Mouse (Mus musculus): ENCODE data around the gene Unc50. TPM values are rescaled to one million over a fixed set of nuclear protein-coding genes. Genes with fewer than 3 reads are reported as not detected.

The Unc50 gene
- total and polyA plus RNA-seq, 3 experiments = 61.8 to 609 (median 62.3) TPM

DNA sequence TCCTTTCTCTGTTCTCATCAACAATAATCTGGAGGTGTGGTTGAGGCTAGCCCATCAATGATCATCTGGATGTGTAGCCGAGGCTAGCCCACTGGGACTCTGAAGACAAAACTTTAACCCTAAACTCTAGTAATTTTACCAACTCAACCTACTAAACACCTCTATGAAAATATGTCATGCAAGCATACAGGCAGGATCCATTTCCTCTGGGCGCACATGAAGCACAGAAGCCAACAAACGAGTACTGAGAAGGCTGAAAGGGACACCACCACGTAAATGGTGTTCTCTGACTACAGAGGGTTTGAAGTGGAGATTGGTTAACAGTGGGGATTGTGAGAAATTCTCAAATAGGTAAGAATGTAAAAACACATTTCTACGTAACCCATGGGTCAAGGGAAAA lies 47.3 kb downstream of the Unc50 start:
- Histone ChIP-seq H3K4me3 (ENCODE audit: control insufficient read depth in 1 of 2, insufficient read depth in 1 of 2, low read depth in 2 of 2, low read length in 2 of 2) (peak overlapping the region; percentile 70 to 78; a peak in 3 of 4 replicates), H3K79me2 (ENCODE audit: control insufficient read depth, insufficient read depth, low read length, poor library complexity) (no peaks in the 10 kb centered on the region), H3K9me3 (replicated peaks; ENCODE audit: insufficient read depth, low read length) (no peaks in the 10 kb centered on the region), H3K9ac (ENCODE audit: control insufficient read depth, low read depth, low read length, poor library complexity, severe bottlenecking) (peak overlapping the region; percentile 36), H3K36me3 (ENCODE audit: control insufficient read depth in 1 of 2, insufficient read depth in 2 of 2, low read length in 2 of 2) (peaks cover 0 to 30% of the 10 kb centered on the region in 2 experiments; a peak in 2 of 4 replicates), H3K4me1 (ENCODE audit: control insufficient read depth in 1 of 2, insufficient read depth in 2 of 2, low read length in 2 of 2) (peaks cover 7 to 29% of the 10 kb centered on the region in 2 experiments), H3K27ac (ENCODE audit: control insufficient read depth, low read depth, low read length) (peak overlapping the region; percentile 84), H3K27me3 (ENCODE audit: control insufficient read depth in 1 of 2, insufficient read depth in 2 of 2, low read length in 2 of 2) (no peaks in the 10 kb centered on the region)
- no peak for DNase-seq (ENCODE audit: low read depth, low spot score)
- TF ChIP-seq TBP (IDR thresholded peaks at IDR 0.05; ENCODE audit: low read depth, low read length) (no peak), ZKSCAN1 (IDR thresholded peaks at IDR 0.05; ENCODE audit: low read depth, low read length) (no peak), MAX (IDR thresholded peaks at IDR 0.05; ENCODE audit: low read length) (0 out of 2 replicates have a peak, but pooled peaks have one; percentile 13), CHD2 (IDR thresholded peaks at IDR 0.05; ENCODE audit: low read length) (no peak), MAFK (IDR thresholded peaks at IDR 0.05; ENCODE audit: borderline replicate concordance, low read depth, low read length) (no peak), MYC (IDR thresholded peaks at IDR 0.05; ENCODE audit: low read depth, low read length) (0 out of 2 replicates have a peak, but pooled peaks have one; percentile 18)

DNA sequence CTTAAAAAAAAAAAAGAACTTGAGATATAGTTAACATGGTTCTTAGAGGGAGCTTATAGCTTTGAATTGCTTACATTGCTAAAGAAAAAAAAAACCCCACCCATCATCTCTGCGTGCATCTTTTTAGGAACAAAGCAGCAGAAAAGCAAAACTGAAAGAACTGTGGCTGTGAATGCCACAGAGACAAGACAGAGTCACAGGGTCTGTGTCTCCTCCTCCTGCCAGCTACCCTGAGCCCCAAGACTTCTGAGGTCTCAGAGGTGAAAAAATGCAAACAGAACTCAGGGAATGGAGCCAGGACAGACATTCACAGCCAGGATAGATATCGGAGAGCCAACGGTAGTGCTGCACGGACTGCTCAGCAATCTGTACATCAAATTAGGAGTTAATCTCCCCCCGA lies 48.0 kb downstream of the Unc50 start:
- peak; percentile 62 for DNase-seq (ENCODE audit: low read depth, low spot score)
- H3K4me3 ChIP-seq (ENCODE audit: control insufficient read depth in 1 of 2, insufficient read depth in 1 of 2, low read depth in 2 of 2, low read length in 2 of 2) = peak overlapping the region; percentile 70 to 78
- peak overlapping the region; percentile 36 for H3K9ac ChIP-seq (ENCODE audit: control insufficient read depth, low read depth, low read length, poor library complexity, severe bottlenecking)
- no peaks in the 10 kb centered on the region for H3K27me3 ChIP-seq (ENCODE audit: control insufficient read depth in 1 of 2, insufficient read depth in 2 of 2, low read length in 2 of 2)
- TF ChIP-seq ZNF384 (IDR thresholded peaks at IDR 0.05; ENCODE audit: low read depth, low read length) = peak; percentile 76
- TF ChIP-seq ZMIZ1 (IDR thresholded peaks at IDR 0.05; ENCODE audit: low read depth, low read length) = no peak
- TF ChIP-seq CHD1 (IDR thresholded peaks at IDR 0.05; ENCODE audit: low read depth, low read length) = 0 out of 2 replicates have a peak, but pooled peaks have one; percentile 24
- TF ChIP-seq MAFK (IDR thresholded peaks at IDR 0.05; ENCODE audit: borderline replicate concordance, low read depth, low read length) = 0 out of 2 replicates have a peak, but pooled peaks have one; percentile 5
- no peaks in the 10 kb centered on the region for H3K9me3 ChIP-seq (replicated peaks; ENCODE audit: insufficient read depth, low read length)
- peaks cover 7 to 29% of the 10 kb centered on the region in 2 experiments for H3K4me1 ChIP-seq (ENCODE audit: control insufficient read depth in 1 of 2, insufficient read depth in 2 of 2, low read length in 2 of 2)
- H3K36me3 ChIP-seq (ENCODE audit: control insufficient read depth in 1 of 2, insufficient read depth in 2 of 2, low read length in 2 of 2) = peaks cover 0 to 30% of the 10 kb centered on the region in 2 experiments; a peak in 2 of 4 replicates
- H3K27ac ChIP-seq (ENCODE audit: control insufficient read depth, low read depth, low read length) = peak overlapping the region; percentile 84
- no peaks in the 10 kb centered on the region for H3K79me2 ChIP-seq (ENCODE audit: control insufficient read depth, insufficient read depth, low read length, poor library complexity)

DNA sequence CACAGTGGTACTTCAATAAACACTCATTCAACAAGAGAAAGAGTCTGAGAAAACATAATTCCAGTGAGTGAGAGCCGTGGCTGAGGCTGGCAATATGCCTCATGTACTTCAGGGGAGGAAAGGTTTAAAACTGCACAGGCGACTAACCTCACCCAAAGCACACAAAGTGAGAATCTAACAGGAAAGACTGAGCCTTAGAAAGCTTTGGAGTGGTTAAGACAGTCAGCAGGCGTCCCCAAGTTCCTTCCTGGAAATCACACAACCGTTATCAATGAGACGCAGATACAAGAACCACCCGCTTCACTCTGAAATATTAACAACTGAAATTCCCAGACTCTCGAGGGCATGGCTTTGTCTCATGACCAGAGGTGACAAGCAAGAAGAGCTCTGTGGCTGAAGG lies 48.5 kb downstream of the Unc50 start:
- peak overlapping the region; percentile 84 for H3K27ac ChIP-seq (ENCODE audit: control insufficient read depth, low read depth, low read length)
- no peaks in the 10 kb centered on the region for H3K9me3 ChIP-seq (replicated peaks; ENCODE audit: insufficient read depth, low read length)
- H3K27me3 ChIP-seq (ENCODE audit: control insufficient read depth in 1 of 2, insufficient read depth in 2 of 2, low read length in 2 of 2) = no peaks in the 10 kb centered on the region
- no peaks in the 10 kb centered on the region for H3K79me2 ChIP-seq (ENCODE audit: control insufficient read depth, insufficient read depth, low read length, poor library complexity)
- TF ChIP-seq EP300 (IDR thresholded peaks at IDR 0.05; ENCODE audit: low read depth in 1 of 2, low read length in 2 of 2) (peak; percentile 73 to 89), USF1 (IDR thresholded peaks at IDR 0.05; ENCODE audit: low read depth, low read length) (no peak), ETS1 (IDR thresholded peaks at IDR 0.05; ENCODE audit: low read depth, low read length) (peak; percentile 73; the same call in 1 of the 2 replicates), ZMIZ1 (IDR thresholded peaks at IDR 0.05; ENCODE audit: low read depth, low read length) (no peak), NELFE (IDR thresholded peaks at IDR 0.05; ENCODE audit: low read depth, low read length) (0 out of 2 replicates have a peak, but pooled peaks have one; percentile 38), POLR2A (IDR thresholded peaks at IDR 0.05; ENCODE audit: control insufficient read depth in 1 of 2, insufficient read depth in 1 of 2, low read depth in 1 of 2, low read length in 2 of 2, poor library complexity in 1 of 2) (peak in 1 of 2 experiments; percentile 51; a peak in 1 of 4 replicates), JUND (IDR thresholded peaks at IDR 0.05; ENCODE audit: low read depth, low read length) (no peak), GATA1 (IDR thresholded peaks at IDR 0.05; ENCODE audit: low read depth, low read length) (peak; percentile 84), TCF12 (IDR thresholded peaks at IDR 0.05; ENCODE audit: low read depth, low read length) (peak; percentile 80), GABPA (IDR thresholded peaks at IDR 0.05; ENCODE audit: low read depth, low read length) (no peak), MXI1 (IDR thresholded peaks at IDR 0.05; ENCODE audit: low read depth, low read length) (peak; percentile 49; the same call in 1 of the 2 replicates), TAL1 (IDR thresholded peaks at IDR 0.05; ENCODE audit: low read length) (peak; percentile 85), SIN3A (IDR thresholded peaks at IDR 0.05; ENCODE audit: low read length) (peak; percentile 57), RCOR1 (IDR thresholded peaks at IDR 0.05; ENCODE audit: low read depth, low read length) (peak; percentile 60; the same call in 1 of the 2 replicates), MYC (IDR thresholded peaks at IDR 0.05; ENCODE audit: low read depth, low read length) (peak; percentile 57), ZKSCAN1 (IDR thresholded peaks at IDR 0.05; ENCODE audit: low read depth, low read length) (no peak), CTCF (IDR thresholded peaks at IDR 0.05 in 2 of 3, conservative IDR thresholded peaks at IDR 0.05 in 1 of 3; ENCODE audit: control insufficient read depth in 1 of 3, insufficient read depth in 1 of 3, low read depth in 2 of 3, low read length in 3 of 3, poor library complexity in 1 of 3, severe bottlenecking in 1 of 3) (no peak), TBP (IDR thresholded peaks at IDR 0.05; ENCODE audit: low read depth, low read length) (peak; percentile 66; the same call in 1 of the 2 replicates), MYB (IDR thresholded peaks at IDR 0.05; ENCODE audit: low read depth, low read length) (peak; percentile 39; the same call in 1 of the 2 replicates)
- peak overlapping the region; percentile 70 to 78 for H3K4me3 ChIP-seq (ENCODE audit: control insufficient read depth in 1 of 2, insufficient read depth in 1 of 2, low read depth in 2 of 2, low read length in 2 of 2)
- DNase-seq (ENCODE audit: low read depth, low spot score) = peak; percentile 88
- H3K4me1 ChIP-seq (ENCODE audit: control insufficient read depth in 1 of 2, insufficient read depth in 2 of 2, low read length in 2 of 2) = peaks cover 7 to 29% of the 10 kb centered on the region in 2 experiments
- peaks cover 0 to 30% of the 10 kb centered on the region in 2 experiments; a peak in 2 of 4 replicates for H3K36me3 ChIP-seq (ENCODE audit: control insufficient read depth in 1 of 2, insufficient read depth in 2 of 2, low read length in 2 of 2)
- H3K9ac ChIP-seq (ENCODE audit: control insufficient read depth, low read depth, low read length, poor library complexity, severe bottlenecking) = peak overlapping the region; percentile 36

Measured in MEL (cell line).